Mouse (Mus musculus): ENCODE data around the gene Ggcx. TPM values are rescaled to one million over a fixed set of nuclear protein-coding genes. Genes with fewer than 3 reads are reported as not detected.
A peak's percentile ranks its signal among the peaks of the same experiment; 100 is the strongest.
"Not testable (repeated sequence)": the region's sequence is repeated elsewhere in the genome, so short reads cannot be mapped to it uniquely, and the experiment has no call there.

Ggcx gene
- total RNA-seq, 4 experiments from 2014 or later = 10.3 to 13.5 (median 10.5) TPM

DNA sequence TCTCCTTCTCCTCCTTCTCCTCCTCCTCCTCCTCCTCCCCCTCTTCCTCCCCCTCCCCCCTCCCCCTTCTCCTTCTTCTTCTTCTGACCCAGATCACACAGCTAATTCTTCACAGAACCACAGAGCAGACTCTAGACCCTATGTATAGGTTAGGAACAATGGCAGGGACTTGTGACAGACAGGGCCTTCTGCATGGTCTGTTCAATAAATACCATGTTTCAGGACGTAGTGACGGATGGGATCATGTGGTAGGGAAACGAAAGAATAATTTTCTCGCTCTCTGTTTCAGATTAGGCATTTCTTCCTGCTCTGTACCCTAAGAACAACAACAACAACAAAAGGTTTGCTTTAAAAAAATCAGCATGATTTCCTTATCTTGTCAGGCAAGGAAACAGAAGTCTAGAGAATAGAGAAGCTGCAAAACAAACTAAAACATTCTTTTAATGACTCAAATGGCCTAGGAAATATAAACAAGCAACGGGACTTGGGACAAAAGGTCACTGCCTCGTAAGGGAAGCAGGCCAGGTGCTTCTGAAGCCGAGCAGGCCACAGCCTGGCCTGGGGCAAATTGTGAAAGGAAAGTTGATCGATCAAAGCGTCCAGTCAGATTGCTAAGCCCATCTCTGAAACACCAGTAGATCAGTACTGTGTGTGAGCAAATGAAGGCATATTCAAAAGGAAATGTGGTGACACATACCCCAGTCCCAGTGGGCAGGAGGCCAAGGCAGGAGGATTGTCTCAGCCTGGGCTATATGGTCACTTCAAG lies 46.1 kb downstream of the Ggcx start:
- no peak for DNase-seq (ENCODE audit: low spot score in 2 of 2)

- not testable (repeated sequence) for DNase-seq (ENCODE audit: low spot score in 2 of 2)
Observed at GRCm38 (mm10) chr6:72462550-72463257, 48.6 kb downstream of the Ggcx start.

DNA sequence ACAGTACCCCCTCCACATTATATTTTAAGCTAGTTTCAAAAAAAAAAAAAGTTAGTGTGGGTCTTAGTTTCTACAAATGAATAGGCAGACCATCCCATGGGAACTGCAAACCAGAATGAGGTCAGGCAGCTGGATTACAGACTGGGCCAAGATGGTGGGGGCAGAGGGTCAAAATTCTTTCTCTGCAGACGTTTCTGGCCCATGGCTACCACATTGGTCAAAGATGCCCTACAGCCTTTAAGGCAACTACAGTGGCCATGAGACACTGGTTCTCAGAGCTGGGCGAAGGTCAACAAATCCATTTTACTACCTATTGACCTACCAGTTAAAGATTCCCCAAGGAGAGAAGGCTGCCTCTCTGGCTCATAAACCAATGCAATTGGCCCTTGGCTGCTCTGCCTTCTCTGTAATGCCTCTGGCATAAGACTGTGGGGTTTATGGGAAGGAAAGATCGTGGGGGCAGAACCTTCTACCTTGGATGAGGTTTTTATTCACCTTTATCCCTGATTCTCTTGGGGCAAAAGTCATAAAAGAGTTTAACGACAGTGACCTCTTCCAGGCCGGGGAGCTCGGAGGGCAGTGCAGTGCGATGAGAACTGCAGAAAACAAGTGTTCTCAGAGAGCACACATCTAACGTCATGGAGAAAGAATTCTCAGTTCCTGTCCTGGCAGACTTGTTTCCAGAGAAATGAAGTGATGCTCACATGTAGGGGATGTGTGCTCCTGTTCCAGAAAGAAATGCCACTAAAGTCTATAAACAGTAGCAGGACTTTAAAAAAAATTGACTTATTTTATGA lies 51.5 kb downstream of the Ggcx start:
- DNase-seq (ENCODE audit: low spot score in 2 of 2) = peak in 1 of 2 experiments; percentile 22

DNA sequence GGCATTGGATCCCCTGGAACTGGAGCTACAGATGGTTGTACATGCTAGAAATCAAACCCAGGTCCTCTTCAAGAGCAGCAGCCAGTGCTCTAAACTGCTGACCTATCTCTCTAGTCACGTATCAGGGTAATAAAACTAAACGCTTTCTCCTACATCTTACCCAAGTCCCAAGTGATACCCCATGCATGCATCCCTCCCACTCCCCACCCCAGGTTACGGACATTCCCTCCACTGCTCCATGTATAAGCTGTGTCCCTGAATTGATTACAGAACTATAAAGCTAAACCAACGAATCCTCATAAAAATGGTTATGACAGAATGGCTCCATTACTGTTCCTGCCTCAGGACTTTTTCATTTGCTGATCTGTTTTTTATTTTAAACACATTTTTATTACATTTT lies 52.1 kb downstream of the Ggcx start:
- no peak for DNase-seq (ENCODE audit: low spot score in 2 of 2)

DNA sequence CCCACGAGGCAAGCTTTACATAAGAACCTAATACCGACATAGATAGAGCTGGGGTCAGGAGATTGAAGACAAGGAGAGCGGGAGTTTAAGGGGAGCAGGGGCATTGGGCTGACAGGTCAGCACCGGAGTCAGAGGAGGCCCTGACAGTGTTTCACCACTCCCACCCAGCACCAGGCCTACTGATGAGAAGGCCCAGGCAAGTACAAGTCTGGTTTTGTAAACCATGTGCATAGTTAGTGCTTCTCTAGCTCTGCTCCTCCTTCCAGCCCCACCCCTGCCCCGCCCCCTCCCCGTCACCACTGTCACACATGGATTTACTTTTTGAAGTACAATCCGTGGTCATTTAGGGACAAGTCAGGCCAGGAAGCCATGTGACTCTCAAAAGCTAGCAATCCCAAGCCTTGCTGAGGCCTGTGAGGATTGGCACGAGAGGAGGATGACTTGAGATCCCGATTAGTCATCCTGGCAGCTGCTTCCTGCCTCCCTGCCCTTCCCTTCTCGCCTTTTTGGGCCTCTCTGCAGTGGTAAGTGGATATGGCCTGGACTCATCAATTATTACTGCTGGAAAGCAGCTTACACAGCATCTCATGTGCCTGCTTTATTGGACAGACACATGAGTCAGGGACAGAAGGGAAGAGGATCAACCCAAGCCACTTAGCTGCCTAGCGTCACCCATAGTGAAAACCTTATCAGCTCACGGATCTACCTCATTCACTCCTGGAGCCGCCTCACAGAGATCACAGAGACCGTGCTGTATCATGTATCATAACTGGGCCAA lies 59.3 kb downstream of the Ggcx start:
- DNase-seq (ENCODE audit: low spot score in 2 of 2) = peak; percentile 75 to 77

DNA sequence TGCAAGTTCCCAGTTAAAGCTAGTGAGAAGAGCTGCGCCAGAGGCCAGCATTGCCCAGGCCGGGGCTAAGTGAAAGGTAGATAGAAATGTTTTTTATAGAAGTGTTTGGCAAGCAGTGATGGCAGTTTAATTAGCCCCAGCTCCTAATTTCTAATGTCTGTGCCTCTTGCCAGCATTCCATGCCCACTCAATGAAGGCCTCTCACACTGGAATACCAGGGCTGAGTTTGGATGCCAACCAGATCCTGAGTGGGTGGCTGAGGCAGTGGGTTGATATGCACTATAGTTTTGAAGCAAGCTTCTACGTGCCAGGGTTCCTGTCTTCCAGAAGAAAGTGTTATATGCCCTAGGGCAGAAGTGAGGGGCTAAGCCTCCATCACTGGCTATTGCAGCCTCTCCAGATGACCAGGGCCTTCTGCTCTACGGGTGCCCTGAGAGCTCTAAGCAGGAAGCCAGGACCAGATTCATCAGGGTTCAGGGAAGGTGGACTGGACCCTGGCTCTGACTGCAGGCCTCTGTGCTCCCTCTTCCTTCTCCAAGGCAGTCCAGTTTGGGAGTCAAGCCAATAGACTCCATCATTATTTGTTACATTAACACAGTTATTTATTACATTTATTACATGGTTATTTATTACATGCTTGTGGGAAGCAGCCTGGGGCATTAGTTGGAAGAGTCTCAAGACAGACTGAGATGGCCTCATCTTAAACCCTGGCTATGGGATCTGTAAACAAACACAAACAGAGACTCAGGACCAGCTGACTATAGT lies 61.3 kb downstream of the Ggcx start:
- DNase-seq (ENCODE audit: low spot score in 2 of 2) = no peak

- no peak for DNase-seq (ENCODE audit: low spot score in 2 of 2)
Observed at GRCm38 (mm10) chr6:72476836-72477235, 62.7 kb downstream of the Ggcx start.

DNA sequence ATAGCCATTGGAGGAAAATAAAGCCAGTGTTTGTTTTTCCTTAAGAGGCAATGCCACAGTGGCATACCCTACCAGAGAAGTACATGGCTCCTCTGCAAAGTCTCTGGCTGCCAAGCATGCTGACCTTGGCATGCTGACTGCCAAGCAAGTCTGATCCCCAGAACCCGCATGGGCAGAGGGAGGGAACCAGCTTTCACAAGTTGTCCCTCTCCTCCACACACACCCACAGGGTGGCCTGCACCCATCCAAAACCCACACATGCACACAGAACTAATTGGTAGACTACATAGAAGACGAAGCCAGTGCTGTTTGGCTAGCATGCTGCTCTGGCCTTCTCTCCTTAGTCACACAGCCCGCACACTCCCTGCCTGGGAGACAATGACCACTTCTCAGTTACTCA lies 63.5 kb downstream of the Ggcx start:
- no peak for DNase-seq (ENCODE audit: low spot score in 2 of 2)

GRCm38 (mm10) chr6:72478691-72479090 lies 64.6 kb downstream of the Ggcx start:
- DNase-seq (ENCODE audit: low spot score in 2 of 2) = not testable (repeated sequence)

DNA sequence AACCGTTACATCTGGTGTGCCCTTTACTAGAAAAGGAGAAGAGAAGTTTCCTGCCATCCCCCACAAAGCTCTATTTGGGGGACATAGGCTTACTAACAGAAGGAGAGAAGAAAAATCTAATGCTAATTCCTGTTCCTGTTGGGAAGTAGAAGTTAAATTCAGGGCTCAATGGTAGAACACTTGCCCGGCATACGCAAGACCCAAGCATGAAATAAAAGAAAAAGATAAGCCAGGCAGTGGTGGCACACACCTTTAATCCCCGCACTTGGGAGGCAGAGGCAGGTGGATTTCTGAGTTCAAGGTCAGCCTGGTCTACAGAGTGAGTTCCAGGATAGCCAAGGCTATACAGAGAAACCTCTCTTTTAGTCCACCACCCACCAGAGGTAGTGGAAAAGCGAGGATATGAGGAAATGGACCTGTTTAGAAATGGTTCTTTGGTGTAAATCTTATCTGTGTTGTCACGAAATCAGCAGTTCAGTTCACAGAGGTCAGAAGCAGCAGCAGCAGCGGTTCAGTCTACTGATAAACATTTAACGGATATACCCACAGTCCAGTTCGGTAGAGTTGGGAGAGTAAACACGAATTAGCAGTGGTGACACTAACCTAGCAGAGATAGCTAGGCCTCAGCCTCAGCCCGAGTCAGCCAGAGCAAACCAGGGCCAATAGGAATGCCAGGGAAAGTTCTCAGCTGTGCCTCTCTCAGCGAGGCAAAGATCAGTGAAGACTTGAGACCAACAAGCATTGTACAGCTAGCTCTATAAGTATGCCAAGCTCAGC lies 65.7 kb downstream of the Ggcx start:
- no peak for DNase-seq (ENCODE audit: low spot score in 2 of 2)

- no peak for DNase-seq (ENCODE audit: low spot score in 2 of 2)
Observed at GRCm38 (mm10) chr6:72480422-72480702, 66.3 kb downstream of the Ggcx start.

Other genes starting within 250 kb of the Ggcx start
- gene Atoh8, start 178.7 kb upstream of the Ggcx start, total RNA-seq (2022) = 1 to 10 TPM; 2.5 to 3.6 (median 3.2) TPM
- gene Sftpb, start 109.7 kb upstream of the Ggcx start, total RNA-seq (2022) = not detected
- gene Usp39, start 69.1 kb upstream of the Ggcx start, total RNA-seq (2022) = 10 to 100 TPM; 18.0 to 21.4 (median 19.6) TPM
- gene 0610030E20Rik, start 67.0 kb upstream of the Ggcx start, total RNA-seq (2022) = 1 to 10 TPM; 7.7 to 9.6 (median 8.8) TPM
- gene Tmem150a, start 58.9 kb upstream of the Ggcx start, total RNA-seq (2022) = 10 to 100 TPM; 16.5 to 24.2 (median 20.8) TPM
- 10 to 100 TPM; 23.5 to 29.8 (median 28.0) TPM for gene Rnf181, start 47.4 kb upstream of the Ggcx start, total RNA-seq (2022)
- gene Vamp5, start 33.8 kb upstream of the Ggcx start, total RNA-seq (2022) = 100 to 1,000 TPM; 103 to 116 (median 107) TPM
- 10 to 100 TPM; 37.1 to 47.8 (median 45.0) TPM for gene Vamp8, start 23.6 kb upstream of the Ggcx start, total RNA-seq (2022)
- 100 to 1,000 TPM in 2 of 4 experiments, 10 to 100 TPM in 2; 78.0 to 122 (median 99.0) TPM for gene Mat2a, start 25.2 kb downstream of the Ggcx start, total RNA-seq (2022)
- under 1 TPM; 0.29 to 0.61 (median 0.40) TPM for gene Sh2d6, start 107.4 kb downstream of the Ggcx start, total RNA-seq (2022)
- gene Capg, start 130.1 kb downstream of the Ggcx start, total RNA-seq (2022) = 10 to 100 TPM in 1 of 4 experiments, 1 to 10 TPM in 3; 8.5 to 12.4 (median 9.0) TPM
- gene Elmod3, start 184.1 kb downstream of the Ggcx start, total RNA-seq (2022) = 1 to 10 TPM; 7.9 to 8.9 (median 8.2) TPM
- 10 to 100 TPM; 64.4 to 72.3 (median 68.1) TPM for gene Retsat, start 184.2 kb downstream of the Ggcx start, total RNA-seq (2022)
- gene Tgoln1, start 202.7 kb downstream of the Ggcx start, total RNA-seq (2022) = 10 to 100 TPM; 24.2 to 28.7 (median 25.4) TPM

Measured in gastrocnemius, adult 8-10 months (tissue).